Mouse (Mus musculus): Measurements from ENCODE around the gene 2610028H24Rik. TPM values are rescaled to one million over a fixed set of nuclear protein-coding genes. Genes with fewer than 3 reads are reported as not detected.
A peak's percentile ranks its signal among the peaks of the same experiment; 100 is the strongest.

The 2610028H24Rik gene
- not detected in 2 replicates for polyA plus RNA-seq (2014; fragmentation: Nextera tagmentation; extraction: Ambion mirVana)

DNA sequence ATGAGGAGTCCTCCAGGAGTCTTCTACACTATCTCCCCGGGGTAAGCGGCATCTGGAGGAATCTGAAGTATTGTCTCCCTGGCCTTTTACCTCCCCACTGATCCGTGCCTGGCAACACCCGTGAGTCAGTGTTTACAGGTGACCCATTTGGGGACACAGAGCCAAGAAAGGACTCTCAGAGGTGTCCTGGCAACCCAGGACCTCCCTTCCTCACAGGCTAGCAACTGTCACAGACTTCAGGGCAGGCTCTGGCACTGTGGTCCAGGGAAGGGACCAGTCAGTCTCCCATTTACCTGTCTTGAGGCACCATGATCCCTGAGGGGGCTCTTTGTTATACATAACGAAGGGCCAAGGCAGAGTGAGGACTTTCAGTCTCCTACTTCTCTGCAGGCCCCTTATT is at the start of gene 2610028H24Rik:
Gene 2610028H24Rik, plus strand, starts transcription at position 231 of the 400 bp plus-strand sequence.
- H3K27ac ChIP-seq (replicated peaks in 1 of 2; ENCODE audit: control insufficient read depth in 1 of 2, insufficient read depth in 1 of 2, low read depth in 2 of 2, low read length in 2 of 2): peak within 1 kb of the TSS; percentile 26 to 32; a peak in 2 of 4 replicates
- no peak within 1 kb of the TSS for H3K9ac ChIP-seq (ENCODE audit: low read length)
- no peaks in the 10 kb centered on the region for H3K36me3 ChIP-seq (ENCODE audit: control insufficient read depth, insufficient read depth, low read length)
- H3K9me3 ChIP-seq (ENCODE audit: control insufficient read depth, low read length): no peaks in the 10 kb centered on the region
- no peaks in the 10 kb centered on the region for H3K27me3 ChIP-seq (ENCODE audit: control insufficient read depth, insufficient read depth, low read length)
- no peak within 1 kb of the TSS for H3K4me3 ChIP-seq (ENCODE audit: control insufficient read depth in 1 of 2, insufficient read depth in 1 of 2, low read depth in 1 of 2, low read length in 2 of 2)
- peaks cover 0 to 4% of the 10 kb centered on the region in 2 experiments; a peak in 1 of 4 replicates for H3K4me1 ChIP-seq (ENCODE audit: control insufficient read depth in 2 of 2, insufficient read depth in 2 of 2, low read length in 2 of 2)
- ATAC-seq (ENCODE audit: insufficient number of reproducible peaks, insufficient read depth, low FRiP score, low read depth): no peak
- H3K4me2 ChIP-seq (ENCODE audit: low read length): no peak within 1 kb of the TSS
- 58% methylated on average over 5 of the region's 5 CpGs for WGBS

DNA sequence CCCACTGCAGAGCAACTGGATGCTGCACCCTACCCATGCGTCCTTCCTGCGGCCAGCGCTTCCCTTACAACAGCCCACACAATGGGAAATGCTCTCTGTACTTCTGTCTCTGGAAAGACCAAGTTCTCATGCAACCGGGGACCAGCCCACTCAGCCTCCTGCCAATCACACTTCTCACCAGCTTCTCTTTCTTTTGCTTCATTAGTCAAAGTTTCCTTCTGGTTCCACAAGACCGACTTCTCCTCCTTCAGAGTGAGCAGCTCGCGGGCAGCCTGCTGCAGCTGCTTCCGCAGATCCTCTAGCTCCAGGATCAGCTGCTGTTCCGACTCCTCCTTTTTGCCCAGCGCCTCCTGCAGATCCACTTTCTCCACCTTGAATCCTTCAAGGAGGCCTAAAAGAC is 40.4 kb upstream of the 2610028H24Rik start:
- H3K4me3 ChIP-seq (ENCODE audit: control insufficient read depth in 1 of 2, insufficient read depth in 1 of 2, low read depth in 1 of 2, low read length in 2 of 2): no peak overlapping the region
- no peaks in the 10 kb centered on the region for H3K9me3 ChIP-seq (ENCODE audit: control insufficient read depth, low read length)
- no peak overlapping the region for H3K4me2 ChIP-seq (ENCODE audit: low read length)
- no peak overlapping the region for H3K27ac ChIP-seq (replicated peaks in 1 of 2; ENCODE audit: control insufficient read depth in 1 of 2, insufficient read depth in 1 of 2, low read depth in 2 of 2, low read length in 2 of 2)
- no peaks in the 10 kb centered on the region for H3K4me1 ChIP-seq (ENCODE audit: control insufficient read depth in 2 of 2, insufficient read depth in 2 of 2, low read length in 2 of 2)
- no peak overlapping the region for H3K9ac ChIP-seq (ENCODE audit: low read length)
- no peak for ATAC-seq (ENCODE audit: insufficient number of reproducible peaks, insufficient read depth, low FRiP score, low read depth)
- WGBS: 92% methylated on average over 10 of the region's 10 CpGs
- H3K36me3 ChIP-seq (ENCODE audit: control insufficient read depth, insufficient read depth, low read length): peaks cover 94% of the 10 kb centered on the region
- no peaks in the 10 kb centered on the region for H3K27me3 ChIP-seq (ENCODE audit: control insufficient read depth, insufficient read depth, low read length)

DNA sequence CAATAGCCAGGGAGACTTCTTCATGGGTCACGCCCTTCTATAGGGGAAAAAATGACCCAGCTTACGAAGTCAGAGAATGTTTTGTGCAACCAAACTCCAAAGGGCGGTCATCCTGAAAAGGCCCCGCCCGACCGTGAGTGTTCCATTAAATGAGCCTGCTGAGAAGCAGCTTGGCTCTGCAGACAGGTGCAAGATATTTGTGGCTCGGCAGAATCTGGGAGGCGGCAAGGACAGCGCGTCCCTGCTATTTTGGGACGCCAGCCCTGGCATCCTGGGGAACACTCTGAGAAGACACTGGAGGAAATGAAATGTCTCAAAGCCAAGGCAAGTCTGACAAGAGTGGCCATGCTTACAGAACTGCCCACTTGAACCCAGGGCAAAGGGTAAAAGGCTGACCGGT is 32.1 kb upstream of the 2610028H24Rik start:
- ATAC-seq (ENCODE audit: insufficient number of reproducible peaks, insufficient read depth, low FRiP score, low read depth): no peak
- Histone ChIP-seq H3K4me2 (ENCODE audit: low read length) (peak overlapping the region; percentile 29; the same call in 1 of the 2 replicates), H3K36me3 (ENCODE audit: control insufficient read depth, insufficient read depth, low read length) (peaks cover 97% of the 10 kb centered on the region), H3K9ac (ENCODE audit: low read length) (peak overlapping the region; percentile 34; the same call in 1 of the 2 replicates), H3K27ac (replicated peaks in 1 of 2; ENCODE audit: control insufficient read depth in 1 of 2, insufficient read depth in 1 of 2, low read depth in 2 of 2, low read length in 2 of 2) (peak overlapping the region; percentile 68 to 80), H3K9me3 (ENCODE audit: control insufficient read depth, low read length) (no peaks in the 10 kb centered on the region), H3K4me1 (ENCODE audit: control insufficient read depth in 2 of 2, insufficient read depth in 2 of 2, low read length in 2 of 2) (peaks cover 5 to 6% of the 10 kb centered on the region in 2 experiments; a peak in 2 of 4 replicates), H3K27me3 (ENCODE audit: control insufficient read depth, insufficient read depth, low read length) (no peaks in the 10 kb centered on the region), H3K4me3 (ENCODE audit: control insufficient read depth in 1 of 2, insufficient read depth in 1 of 2, low read depth in 1 of 2, low read length in 2 of 2) (no peak overlapping the region)
- 44% methylated on average over 12 of the region's 12 CpGs for WGBS

DNA sequence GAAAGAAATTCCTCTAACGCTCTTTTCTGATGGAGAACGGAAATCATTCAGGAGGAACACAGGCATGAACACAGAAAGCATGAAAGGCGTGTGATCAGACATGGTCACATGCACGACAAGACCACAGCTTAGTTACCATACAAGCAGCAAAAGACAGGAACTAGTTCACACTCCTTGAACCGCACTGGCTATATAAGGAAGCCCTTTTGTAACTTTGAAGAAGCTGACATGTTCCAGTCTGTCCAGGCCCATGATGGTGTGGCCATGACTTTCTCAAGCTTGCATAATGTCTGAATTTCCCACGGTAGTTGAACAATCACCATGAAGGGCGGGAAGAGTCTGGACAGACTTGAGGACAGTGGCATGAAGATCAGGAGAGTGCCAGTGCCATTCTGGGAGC is 23.2 kb upstream of the 2610028H24Rik start:
- no peak for ATAC-seq (ENCODE audit: insufficient number of reproducible peaks, insufficient read depth, low FRiP score, low read depth)
- no peaks in the 10 kb centered on the region for H3K27me3 ChIP-seq (ENCODE audit: control insufficient read depth, insufficient read depth, low read length)
- H3K27ac ChIP-seq (replicated peaks in 1 of 2; ENCODE audit: control insufficient read depth in 1 of 2, insufficient read depth in 1 of 2, low read depth in 2 of 2, low read length in 2 of 2): no peak overlapping the region
- no peak overlapping the region for H3K4me2 ChIP-seq (ENCODE audit: low read length)
- no peaks in the 10 kb centered on the region for H3K4me1 ChIP-seq (ENCODE audit: control insufficient read depth in 2 of 2, insufficient read depth in 2 of 2, low read length in 2 of 2)
- no peak overlapping the region for H3K9ac ChIP-seq (ENCODE audit: low read length)
- WGBS: 94% methylated on average over 7 of the region's 7 CpGs
- H3K4me3 ChIP-seq (ENCODE audit: control insufficient read depth in 1 of 2, insufficient read depth in 1 of 2, low read depth in 1 of 2, low read length in 2 of 2): no peak overlapping the region
- peaks cover 97% of the 10 kb centered on the region for H3K36me3 ChIP-seq (ENCODE audit: control insufficient read depth, insufficient read depth, low read length)
- no peaks in the 10 kb centered on the region for H3K9me3 ChIP-seq (ENCODE audit: control insufficient read depth, low read length)

DNA sequence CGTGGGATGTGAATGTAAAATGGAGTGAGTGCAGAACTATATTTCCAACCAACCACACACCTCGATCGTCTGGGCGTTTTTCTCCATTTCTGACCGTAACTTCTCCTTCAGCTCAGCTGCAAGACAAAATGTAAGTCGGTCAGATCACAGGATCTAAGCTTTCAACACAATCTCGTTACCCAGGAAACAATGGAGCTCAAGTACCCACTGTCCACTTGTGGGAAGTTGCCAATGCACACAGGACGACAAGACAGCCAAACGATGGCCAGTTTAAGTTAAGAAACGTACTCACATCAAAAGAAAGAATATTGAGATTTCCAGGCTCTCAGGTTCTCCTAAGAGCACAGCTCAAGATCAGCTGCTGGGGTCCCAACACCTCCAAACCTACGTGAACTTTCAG is 15.0 kb upstream of the 2610028H24Rik start:
- Histone ChIP-seq H3K4me1 (ENCODE audit: control insufficient read depth in 2 of 2, insufficient read depth in 2 of 2, low read length in 2 of 2) (no peaks in the 10 kb centered on the region), H3K27me3 (ENCODE audit: control insufficient read depth, insufficient read depth, low read length) (no peaks in the 10 kb centered on the region), H3K9ac (ENCODE audit: low read length) (no peak overlapping the region), H3K36me3 (ENCODE audit: control insufficient read depth, insufficient read depth, low read length) (peaks cover 100% of the 10 kb centered on the region), H3K4me2 (ENCODE audit: low read length) (no peak overlapping the region), H3K4me3 (ENCODE audit: control insufficient read depth in 1 of 2, insufficient read depth in 1 of 2, low read depth in 1 of 2, low read length in 2 of 2) (no peak overlapping the region), H3K27ac (replicated peaks in 1 of 2; ENCODE audit: control insufficient read depth in 1 of 2, insufficient read depth in 1 of 2, low read depth in 2 of 2, low read length in 2 of 2) (no peak overlapping the region), H3K9me3 (ENCODE audit: control insufficient read depth, low read length) (no peaks in the 10 kb centered on the region)
- ATAC-seq (ENCODE audit: insufficient number of reproducible peaks, insufficient read depth, low FRiP score, low read depth): no peak
- WGBS: 88% methylated on average over 11 of the region's 11 CpGs

DNA sequence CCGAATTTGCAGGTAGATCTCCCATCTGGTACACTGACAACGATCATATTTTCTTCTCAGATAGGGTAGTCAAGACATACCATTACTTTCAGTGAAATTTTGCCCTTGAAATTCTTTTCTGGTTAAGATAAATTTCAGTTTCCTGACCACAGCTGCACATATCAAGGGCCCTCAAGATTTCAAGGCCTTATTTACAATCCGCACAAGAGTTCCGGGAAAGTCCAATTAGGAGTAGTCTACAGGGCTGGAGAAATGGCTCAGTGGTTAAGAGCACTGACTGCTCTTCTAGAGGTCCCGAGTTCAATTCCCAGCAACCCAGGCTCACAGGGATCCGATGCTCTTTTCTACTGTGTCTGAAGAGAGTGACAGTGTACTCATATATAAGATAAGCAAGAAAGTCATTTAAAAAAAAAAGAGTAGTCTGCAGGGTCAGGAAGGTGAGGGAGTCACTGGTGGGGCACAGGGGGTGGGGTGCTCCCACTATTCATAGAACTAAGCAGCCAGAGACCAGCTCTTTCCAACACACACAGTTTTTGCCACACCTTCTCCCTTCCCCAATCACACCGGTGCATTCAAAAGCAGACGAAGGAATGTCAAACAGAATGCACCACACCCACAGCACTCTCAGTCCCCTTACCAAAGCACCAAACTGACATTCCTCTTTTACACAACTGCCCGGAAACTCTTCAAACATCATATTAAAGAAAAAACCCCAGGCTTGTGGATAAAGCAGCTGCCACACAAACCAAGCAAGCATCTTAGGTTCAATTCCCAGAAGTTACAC is 9.6 kb upstream of the 2610028H24Rik start:
- H3K36me3 ChIP-seq (ENCODE audit: control insufficient read depth, insufficient read depth, low read length): peaks cover 64% of the 10 kb centered on the region

DNA sequence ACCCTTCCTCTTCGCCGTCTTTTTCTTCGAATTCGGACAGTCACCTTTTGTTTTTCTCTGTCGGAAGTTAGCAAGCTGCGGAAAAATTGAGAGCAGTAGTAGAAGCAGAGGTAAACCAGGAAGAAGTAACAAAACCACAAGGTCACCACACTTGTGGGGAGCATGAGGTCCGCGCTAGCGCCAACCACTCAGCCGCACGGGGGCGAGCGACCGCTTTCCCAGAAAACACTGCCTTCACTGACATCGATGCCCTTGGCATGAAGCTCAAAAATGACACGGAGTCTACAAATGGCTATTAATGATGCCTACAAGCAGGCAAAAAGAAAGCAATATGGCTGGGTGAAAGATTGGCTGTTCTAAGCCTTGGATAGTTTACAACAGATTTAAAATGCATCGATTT is 8.6 kb upstream of the 2610028H24Rik start, which contains the start of gene AC141477.1:
Gene AC141477.1, minus strand, starts transcription at position 164 of the 400 bp plus-strand sequence.
- Histone ChIP-seq H3K27ac (replicated peaks in 1 of 2; ENCODE audit: control insufficient read depth in 1 of 2, insufficient read depth in 1 of 2, low read depth in 2 of 2, low read length in 2 of 2) (no peak within 1 kb of the TSS), H3K36me3 (ENCODE audit: control insufficient read depth, insufficient read depth, low read length) (peaks cover 54% of the 10 kb centered on the region), H3K4me3 (ENCODE audit: control insufficient read depth in 1 of 2, insufficient read depth in 1 of 2, low read depth in 1 of 2, low read length in 2 of 2) (no peak within 1 kb of the TSS; a peak in 1 of 4 replicates), H3K9me3 (ENCODE audit: control insufficient read depth, low read length) (no peaks in the 10 kb centered on the region), H3K4me1 (ENCODE audit: control insufficient read depth in 2 of 2, insufficient read depth in 2 of 2, low read length in 2 of 2) (peaks cover 2 to 16% of the 10 kb centered on the region in 2 experiments), H3K9ac (ENCODE audit: low read length) (no peak within 1 kb of the TSS; the same call in 1 of the 2 replicates), H3K27me3 (ENCODE audit: control insufficient read depth, insufficient read depth, low read length) (no peaks in the 10 kb centered on the region), H3K4me2 (ENCODE audit: low read length) (peak within 1 kb of the TSS; percentile 86)
- no peak for ATAC-seq (ENCODE audit: insufficient number of reproducible peaks, insufficient read depth, low FRiP score, low read depth)
- 93% methylated on average over 17 of the region's 17 CpGs for WGBS

More for the DNA sequence above, 9.6 kb upstream of the 2610028H24Rik start:
- Histone ChIP-seq H3K4me2 (ENCODE audit: low read length) (no peak overlapping the region), H3K4me3 (ENCODE audit: control insufficient read depth in 1 of 2, insufficient read depth in 1 of 2, low read depth in 1 of 2, low read length in 2 of 2) (no peak overlapping the region), H3K9ac (ENCODE audit: low read length) (no peak overlapping the region), H3K4me1 (ENCODE audit: control insufficient read depth in 2 of 2, insufficient read depth in 2 of 2, low read length in 2 of 2) (peaks cover 2 to 16% of the 10 kb centered on the region in 2 experiments), H3K27me3 (ENCODE audit: control insufficient read depth, insufficient read depth, low read length) (no peaks in the 10 kb centered on the region), H3K9me3 (ENCODE audit: control insufficient read depth, low read length) (no peaks in the 10 kb centered on the region), H3K27ac (replicated peaks in 1 of 2; ENCODE audit: control insufficient read depth in 1 of 2, insufficient read depth in 1 of 2, low read depth in 2 of 2, low read length in 2 of 2) (no peak overlapping the region)
- WGBS: 86% methylated on average over 9 of the region's 9 CpGs
- no peak for ATAC-seq (ENCODE audit: insufficient number of reproducible peaks, insufficient read depth, low FRiP score, low read depth)

Measured in heart, embryonic 14.5 days (tissue).